Mouse (Mus musculus) hindbrain, postnatal 0 days (tissue): Measurements from ENCODE around the gene Hba-a1. TPM values are rescaled to one million over a fixed set of nuclear protein-coding genes. Genes with fewer than 3 reads are reported as not detected.
"Not testable (repeated sequence)": the region's sequence is repeated elsewhere in the genome, so short reads cannot be mapped to it uniquely, and the experiment has no call there.

Experiments
- ATAC-seq: fragments of 200-750 bp; cut with Nextera tagmentation; 2 replicates; pipeline ENCODE4 v1.8.0; 2017; ENCODE audit warnings: mild to moderate bottlenecking, moderate TSS enrichment, moderate library complexity
- DNase-seq: peaks from one replicate; pipeline ENCODE4 v3.0.0-alpha.2; 2015; ENCODE audit warnings: low spot score
- H3K27ac ChIP-seq: fragments of 300-500 bp; sonication (generic); 2 replicates; pipeline ENCODE4 v1.5.1; 2014; ENCODE audit warnings: mild to moderate bottlenecking
- H3K27me3 ChIP-seq: fragments of 300-500 bp; sonication (generic); 2 replicates; pipeline ENCODE4 v1.6.1; 2014; ENCODE audit warnings: low read length, mixed read lengths; ENCODE audit not compliant: insufficient read depth
- H3K36me3 ChIP-seq: fragments of 300-500 bp; sonication (generic); 2 replicates; pipeline ENCODE4 v1.6.1; 2014; ENCODE audit warnings: low read length, mixed read lengths; ENCODE audit not compliant: insufficient read depth
- H3K4me1 ChIP-seq: fragments of 300-500 bp; sonication (generic); 2 replicates; pipeline ENCODE4 v1.6.1; 2014; ENCODE audit warnings: antibody characterized with exemption, low read length, mixed read lengths; ENCODE audit not compliant: insufficient read depth
- H3K4me2 ChIP-seq: fragments of 300-500 bp; sonication (generic); 2 replicates; pipeline ENCODE4 v1.6.1; 2014; ENCODE audit warnings: low read depth, mild to moderate bottlenecking, low read length, moderate library complexity, mixed read lengths
- H3K4me3 ChIP-seq: fragments of 300-500 bp; sonication (generic); 2 replicates; pipeline ENCODE4 v1.5.1; 2014; ENCODE audit warnings: low read length
- H3K9ac ChIP-seq: fragments of 300-500 bp; sonication (generic); replicated peaks from 2 replicates; pipeline ENCODE4 v1.6.1; 2014; ENCODE audit warnings: mild to moderate bottlenecking, low read length, moderate library complexity, mixed read lengths
- H3K9me3 ChIP-seq: fragments of 300-500 bp; sonication (generic); 2 replicates; pipeline ENCODE4 v1.6.1; 2016; ENCODE audit warnings: low read length, mixed read lengths
- CTCF ChIP-seq: IDR thresholded peaks from 2 replicates; pipeline ENCODE4 v1.5.1; 2016; ENCODE audit warnings: antibody characterized with exemption, control low read depth, low read depth
- WGBS: fragments of 180-500 bp; shearing (Covaris S2); extraction: QIAGEN DNeasy Blood & Tissue Kit; methylation state at CpG from one replicate; pipeline ENCODE4 v1.1.7; 2014; 5-methylcytosine and 5-hydroxymethylcytosine counted together
- polyA plus RNA-seq: library from polyadenylated mRNA; unstranded; fragments of >200 nt; fragmentation: Nextera tagmentation; extraction: Ambion mirVana; gene quantifications from 2 replicates; pipeline ENCODE4 v1.2.1, GENCODE M21; 2015
- total RNA-seq: library from RNA; depleted of rRNA; stranded (reverse); fragments of >200 nt; gene quantifications from 2 replicates; pipeline ENCODE4 v1.2.3, GENCODE M21; 2014

Gene Hba-a1
- total and polyA plus RNA-seq, 2 experiments from 2014 or later = 659 to 992 TPM

- H3K9ac ChIP-seq, H3K27me3 ChIP-seq, H3K27ac ChIP-seq, H3K4me1 ChIP-seq, H3K9me3 ChIP-seq, ATAC-seq, H3K4me2 ChIP-seq, H3K36me3 ChIP-seq, H3K4me3 ChIP-seq, DNase-seq: not testable (repeated sequence)
- 54% methylated on average over 2 of the region's 2 CpGs for WGBS
These were observed 14.1 kb downstream of the Hba-a1 start for GRCm38 (mm10) chr11:32297417-32297816.

- no peak for ATAC-seq
- no peaks in the 10 kb centered on the region for H3K36me3 ChIP-seq
- H3K27me3 ChIP-seq = no peaks in the 10 kb centered on the region
- WGBS = 82% methylated on average over 1 of the region's 1 CpGs
- no peak overlapping the region for H3K4me3 ChIP-seq
- no peak overlapping the region for H3K27ac ChIP-seq
- no peaks in the 10 kb centered on the region for H3K9me3 ChIP-seq
- H3K9ac ChIP-seq = no peak overlapping the region
- no peaks in the 10 kb centered on the region for H3K4me1 ChIP-seq
- H3K4me2 ChIP-seq = no peak overlapping the region
- no peak for DNase-seq
- no peak for TF ChIP-seq CTCF
These were observed 14.7 kb downstream of the Hba-a1 start for GRCm38 (mm10) chr11:32297866-32298531.

GRCm38 (mm10) chr11:32298532-32298918, 15.2 kb downstream of the Hba-a1 start:
- H3K9ac ChIP-seq = no peak overlapping the region
- H3K9me3 ChIP-seq = no peaks in the 10 kb centered on the region
- ATAC-seq = no peak
- no peak overlapping the region for H3K4me3 ChIP-seq
- no peaks in the 10 kb centered on the region for H3K36me3 ChIP-seq
- TF ChIP-seq CTCF = no peak
- no peak overlapping the region for H3K27ac ChIP-seq
- no peak overlapping the region for H3K4me2 ChIP-seq
- DNase-seq = no peak
- 98% methylated on average over 2 of the region's 2 CpGs for WGBS
- no peaks in the 10 kb centered on the region for H3K4me1 ChIP-seq
- H3K27me3 ChIP-seq = no peaks in the 10 kb centered on the region

GRCm38 (mm10) chr11:32299865-32300264, 16.6 kb downstream of the Hba-a1 start, which contains the start of gene Hbq1a:
Gene Hbq1a (plus strand): TSS chr11:32300069.
- H3K4me3 ChIP-seq = peak within 1 kb of the TSS; percentile 13; the same call in 1 of the 2 replicates
- WGBS = 5% methylated on average over 16 of the region's 16 CpGs
- TF ChIP-seq CTCF = peak; percentile 90
- H3K4me1 ChIP-seq, H3K36me3 ChIP-seq, H3K27me3 ChIP-seq, H3K27ac ChIP-seq, H3K9ac ChIP-seq, H3K9me3 ChIP-seq: not testable (repeated sequence)
- H3K4me2 ChIP-seq = peak within 1 kb of the TSS; percentile 46
- DNase-seq (peak; percentile 72), ATAC-seq (peak; percentile 78)

- Histone ChIP-seq H3K4me3 (peak overlapping the region; percentile 13; the same call in 1 of the 2 replicates), H3K27ac (no peak overlapping the region), H3K9me3 (no peaks in the 10 kb centered on the region), H3K4me2 (peak overlapping the region; percentile 46), H3K27me3 (no peaks in the 10 kb centered on the region), H3K4me1 (no peaks in the 10 kb centered on the region), H3K9ac (no peak overlapping the region), H3K36me3 (no peaks in the 10 kb centered on the region)
- 50% methylated on average over 13 of the region's 17 CpGs for WGBS
- TF ChIP-seq CTCF = no peak
- peak; percentile 24; the same call in 1 of the 2 replicates for ATAC-seq
- peak; percentile 24 for DNase-seq
These were observed 17.3 kb downstream of the Hba-a1 start for GRCm38 (mm10) chr11:32300279-32301267.

GRCm38 (mm10) chr11:32301506-32301905, 18.2 kb downstream of the Hba-a1 start:
- no peak overlapping the region for H3K9ac ChIP-seq
- no peak overlapping the region for H3K27ac ChIP-seq
- no peak overlapping the region for H3K4me3 ChIP-seq
- DNase-seq (no peak), ATAC-seq (no peak)
- TF ChIP-seq CTCF = no peak
- no peaks in the 10 kb centered on the region for H3K9me3 ChIP-seq
- no peaks in the 10 kb centered on the region for H3K36me3 ChIP-seq
- no peaks in the 10 kb centered on the region for H3K4me1 ChIP-seq
- H3K4me2 ChIP-seq = no peak overlapping the region
- WGBS = 69% methylated on average over 1 of the region's 1 CpGs
- H3K27me3 ChIP-seq = no peaks in the 10 kb centered on the region
